Mouse (Mus musculus): ENCODE measurements around the gene Arrdc1.

GRCm38 (mm10) chr2:24919839-24920175 is 15.2 kb downstream of the Arrdc1 start:
- no peak for TF ChIP-seq CTCF (conservative IDR thresholded peaks at IDR 0.05; ENCODE audit: low read length)
- no peak for TF ChIP-seq NANOG (IDR thresholded peaks at IDR 0.05; ENCODE audit: borderline replicate concordance, low read length)
